Mouse (Mus musculus) spleen, adult 2 months (tissue): ENCODE measurements around the gene Pacs2.

Source experiments
- CTCF ChIP-seq: fragments of 200-500 bp; IDR thresholded peaks from 2 replicates; pipeline ENCODE4 v1.5.1; 2011; ENCODE audit warnings: mild to moderate bottlenecking, inconsistent platforms; ENCODE audit not compliant: insufficient read depth, insufficient read length, insufficient replicate concordance; ENCODE audit errors: extremely low read depth
- POLR2A ChIP-seq: fragments of 200-500 bp; IDR thresholded peaks from 2 replicates; pipeline ENCODE4 v1.6.1; 2011; ENCODE audit warnings: low read depth, low read length, inconsistent platforms

DNA sequence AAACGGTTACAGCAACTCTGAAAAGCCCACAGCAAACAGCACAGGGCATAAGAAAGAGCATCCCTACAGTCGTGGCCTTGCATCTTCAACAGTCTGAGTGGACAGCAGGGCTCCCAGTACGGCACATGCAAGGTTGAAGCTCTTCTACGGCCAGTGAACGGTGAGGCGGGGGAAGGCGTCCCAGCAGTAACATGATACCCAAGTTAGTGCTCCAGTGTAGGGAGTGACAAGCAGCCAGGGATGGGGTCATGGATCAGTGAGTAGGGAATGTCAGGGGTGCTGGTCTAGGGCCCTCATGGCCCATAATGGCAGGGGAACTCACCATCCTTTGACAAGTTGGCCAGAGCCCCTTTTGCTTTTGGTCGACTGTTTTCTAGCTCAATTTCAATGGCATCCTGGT is 45.4 kb upstream of the Pacs2 start:
- no peak for TF ChIP-seq CTCF
- no peak for TF ChIP-seq POLR2A
